Mouse (Mus musculus) CH12.LX (cell line): ENCODE results near the gene Tmeff1.

Experiments used
- CHD1 ChIP-seq: IDR thresholded peaks from 2 replicates; pipeline ENCODE4 v1.6.1; 2012; ENCODE audit warnings: low read depth, low read length, improper control_type of control experiment, inconsistent platforms
- CTCF ChIP-seq, 2 experiments: IDR thresholded peaks in 1 of 2; conservative IDR thresholded peaks in 1 of 2; 2 replicates each; pipeline ENCODE4 v1.5.1; 2011 to 2012; ENCODE audit warnings: low read depth in 2 of 2, low read length in 2 of 2, improper control_type of control experiment in 1 of 2, inconsistent platforms in 1 of 2, mild to moderate bottlenecking in 1 of 2, moderate library complexity in 1 of 2
- EP300 ChIP-seq: IDR thresholded peaks from 2 replicates; pipeline ENCODE4 v1.6.1; 2011; ENCODE audit warnings: low read length, improper control_type of control experiment
- JUND ChIP-seq: conservative IDR thresholded peaks from 2 replicates; pipeline ENCODE4 v1.6.1; 2011; ENCODE audit warnings: low read depth, low read length, improper control_type of control experiment
- MAX ChIP-seq: IDR thresholded peaks from 2 replicates; pipeline ENCODE4 v1.6.1; 2011; ENCODE audit warnings: low read length, improper control_type of control experiment
- NELFE ChIP-seq: IDR thresholded peaks from 2 replicates; pipeline ENCODE4 v1.6.1; 2011; ENCODE audit warnings: low read depth, low read length, improper control_type of control experiment
- NRF1 ChIP-seq: IDR thresholded peaks from 2 replicates; pipeline ENCODE4 v1.6.1; 2014; ENCODE audit warnings: low read depth, mild to moderate bottlenecking, inconsistent platforms, low read length, improper control_type of control experiment, moderate library complexity
- POLR2A ChIP-seq: IDR thresholded peaks from 2 replicates; pipeline ENCODE4 v1.6.1; 2011; ENCODE audit warnings: low read depth, mild to moderate bottlenecking, improper control_type of control experiment, low read length
- TCF12 ChIP-seq: IDR thresholded peaks from 2 replicates; pipeline ENCODE4 v1.6.1; 2014; ENCODE audit warnings: low read depth, mild to moderate bottlenecking, inconsistent platforms, low read length, improper control_type of control experiment
- UBTF ChIP-seq: IDR thresholded peaks from 2 replicates; pipeline ENCODE4 v1.6.1; 2012; ENCODE audit warnings: low read depth, mild to moderate bottlenecking, inconsistent platforms, low read length, improper control_type of control experiment, moderate library complexity
- ZNF384 ChIP-seq: IDR thresholded peaks from 2 replicates; pipeline ENCODE4 v1.6.1; 2012; ENCODE audit warnings: low read depth, low read length, improper control_type of control experiment, inconsistent platforms

- no peak for TF ChIP-seq ZNF384
- TF ChIP-seq NRF1, result no peak
- TF ChIP-seq POLR2A, result no peak
- TF ChIP-seq TCF12, result no peak
- TF ChIP-seq EP300, result no peak
- no peak for TF ChIP-seq MAX
- TF ChIP-seq CTCF (conservative IDR thresholded peaks at IDR 0.05 in 1 of 2, IDR thresholded peaks at IDR 0.05 in 1 of 2; ENCODE audit: low read depth in 2 of 2, low read length in 2 of 2), result no peak
- no peak for TF ChIP-seq NELFE
- no peak for TF ChIP-seq CHD1
- TF ChIP-seq UBTF, result no peak
- TF ChIP-seq JUND, result no peak
Observed at GRCm38 (mm10) chr4:48672915-48673314, 87.9 kb downstream of the Tmeff1 start.
